Mouse (Mus musculus) layer of hippocampus, adult 6 months (tissue): ENCODE data around the gene Nfu1. TPM values are rescaled to one million over a fixed set of nuclear protein-coding genes. Genes with fewer than 3 reads are reported as not detected.

ENCODE experiments used
- long read RNA-seq, 2 experiments: library from polyadenylated mRNA; unstranded; transcript quantifications; one replicate each; pipeline ENCODE4 v2.0.0; 2019 to 2020
- polyA plus RNA-seq: library from polyadenylated mRNA; unstranded; fragments of <200 nt; fragmentation: Nextera tagmentation; gene quantifications from 2 replicates; pipeline ENCODE4 v1.2.3, GENCODE M21; 2021

Gene Nfu1
- 165 and 174 TPM in 2 replicates for polyA plus RNA-seq
- long read RNA-seq, experiment 1, transcript Nfu1-201 (8 exons, 948 nt): minor isoform, 7 of 131 reads
- long read RNA-seq, experiment 1, transcript Nfu1-202 (8 exons, 950 nt): major isoform, 92 of 131 reads
- long read RNA-seq, experiment 1, partial matches to known transcripts: 5 of 131 reads
- long read RNA-seq, experiment 1, other reads (novel, unspliced or antisense): 26 of 131 reads
- long read RNA-seq, experiment 2, transcript Nfu1-202 (8 exons, 950 nt): major isoform, 32 of 70 reads
- long read RNA-seq, experiment 2, partial matches to known transcripts: 3 of 70 reads
- long read RNA-seq, experiment 2, other reads (novel, unspliced or antisense): 27 of 70 reads

GRCm38 (mm10) chr6:87008887-87009286 is at the start of gene Nfu1:
Gene Nfu1, plus strand, starts transcription at chr6:87009236.

GRCm38 (mm10) chr6:87042337-87043130 is 33.5 kb downstream of the Nfu1 start, which contains the start of gene Gfpt1:
Gene Gfpt1, plus strand, starts transcription at chr6:87042846.

Other genes with a start within 250 kb of the Nfu1 start
- gene Anxa4, start 215.7 kb upstream of the Nfu1 start, polyA plus RNA-seq: 7.4 and 10.9 TPM in 2 replicates
- 118 and 132 TPM in 2 replicates for gene Aak1, start 159.7 kb upstream of the Nfu1 start, polyA plus RNA-seq
- 13.0 and 15.1 TPM in 2 replicates for gene Gfpt1, start 33.6 kb downstream of the Nfu1 start, polyA plus RNA-seq
- 0.06 and 0.13 TPM in 2 replicates for gene D6Ertd527e, start 95.5 kb downstream of the Nfu1 start, polyA plus RNA-seq